Mouse (Mus musculus) erythroblast, embryonic 14.5 days (primary cell): ENCODE measurements around the gene Tmem242.

ENCODE experiments used
- GATA1 ChIP-seq: IDR thresholded peaks from 2 replicates; pipeline ENCODE4 v1.6.1; 2012; ENCODE audit warnings: low read length, inconsistent platforms, mixed read lengths
- TAL1 ChIP-seq: IDR thresholded peaks from 3 replicates; pipeline ENCODE4 v1.6.1; 2012; ENCODE audit warnings: low read length, inconsistent platforms, mixed read lengths

GRCm38 (mm10) chr17:5453657-5454056 is 13.6 kb upstream of the Tmem242 start:
- TF ChIP-seq GATA1: no peak
- no peak for TF ChIP-seq TAL1
